Mouse (Mus musculus) left cerebral cortex, adult 2 months (tissue): ENCODE measurements around the gene Plcb1. TPM values are rescaled to one million over a fixed set of nuclear protein-coding genes. Genes with fewer than 3 reads are reported as not detected.

Experiments
- DNase-seq, 2 experiments: peaks; one replicate each; pipeline ENCODE4 v3.0.0; 2021 to 2022; ENCODE audit warnings: low spot score in 2 of 2, mixed read lengths in 1 of 2; ENCODE audit errors: extremely low spot score in 1 of 2
- H3K27ac ChIP-seq: fragments of 200-600 bp; 2 replicates; pipeline ENCODE4 v1.8.1; 2022
- H3K4me3 ChIP-seq: fragments of 200-600 bp; 2 replicates; pipeline ENCODE4 v1.8.1; 2022
- CTCF ChIP-seq: fragments of 200-600 bp; IDR thresholded peaks from 2 replicates; pipeline ENCODE4 v1.8.1; 2022; ENCODE audit warnings: antibody characterized with exemption, mild to moderate bottlenecking, moderate library complexity
- intact Hi-C: fragments of 180-260 bp; cut with DNase I; formaldehyde crosslinking; loops from one replicate; pipeline ENCODE4 v1.15.1; 2025
- total RNA-seq, 2 experiments: library from RNA; stranded (reverse); gene quantifications; 2 replicates each; pipeline ENCODE4 v1.2.3; 2021

Gene Plcb1
- total RNA-seq, 2 experiments from 2014 or later: 183 to 185 TPM

GRCm38 (mm10) chr2:135051540-135052288, 265.8 kb downstream of the Plcb1 start:
- H3K4me3 ChIP-seq: no peak overlapping the region
- no peak for TF ChIP-seq CTCF
- intact Hi-C loops: no loop called here

GRCm38 (mm10) chr2:135053391-135053790, 267.5 kb downstream of the Plcb1 start:
- intact Hi-C loops: no loop called here
- no peak overlapping the region for H3K27ac ChIP-seq
- H3K4me3 ChIP-seq: no peak overlapping the region
- no peak for TF ChIP-seq CTCF
- no peak for DNase-seq

More at GRCm38 (mm10) chr2:135051540-135052288, 265.8 kb downstream of the Plcb1 start:
- DNase-seq: no peak
- no peak overlapping the region for H3K27ac ChIP-seq

GRCm38 (mm10) chr2:135067419-135067818, 281.6 kb downstream of the Plcb1 start:
- intact Hi-C loops: no loop called here
- Histone ChIP-seq H3K27ac (no peak overlapping the region), H3K4me3 (no peak overlapping the region)
- TF ChIP-seq CTCF: no peak
- DNase-seq: no peak

- intact Hi-C loops: no loop called here
- DNase-seq: no peak
Measured at GRCm38 (mm10) chr2:135071349-135071748, 285.5 kb downstream of the Plcb1 start.

GRCm38 (mm10) chr2:135072503-135072902, 286.6 kb downstream of the Plcb1 start:
- no peak for DNase-seq

More at GRCm38 (mm10) chr2:135071349-135071748, 285.5 kb downstream of the Plcb1 start:
- H3K27ac ChIP-seq: no peak overlapping the region
- no peak overlapping the region for H3K4me3 ChIP-seq
- TF ChIP-seq CTCF: no peak

GRCm38 (mm10) chr2:135073014-135073413, 287.1 kb downstream of the Plcb1 start:
- Histone ChIP-seq H3K4me3 (no peak overlapping the region), H3K27ac (no peak overlapping the region)
- intact Hi-C loops: no loop called here
- TF ChIP-seq CTCF: no peak
- DNase-seq: no peak

More at GRCm38 (mm10) chr2:135072503-135072902, 286.6 kb downstream of the Plcb1 start:
- no peak for TF ChIP-seq CTCF
- intact Hi-C loops: no loop called here
- H3K27ac ChIP-seq: no peak overlapping the region
- H3K4me3 ChIP-seq: no peak overlapping the region

GRCm38 (mm10) chr2:135075375-135075774, 289.5 kb downstream of the Plcb1 start:
- no peak overlapping the region for H3K4me3 ChIP-seq
- intact Hi-C loops: no loop called here
- H3K27ac ChIP-seq: no peak overlapping the region
- no peak for TF ChIP-seq CTCF
- no peak for DNase-seq

GRCm38 (mm10) chr2:135092588-135093162, 306.8 kb downstream of the Plcb1 start:
- no peak for TF ChIP-seq CTCF
- intact Hi-C loops: no loop called here
- Histone ChIP-seq H3K4me3 (no peak overlapping the region), H3K27ac (no peak overlapping the region)
- no peak for DNase-seq

- H3K4me3 ChIP-seq: no peak overlapping the region
- H3K27ac ChIP-seq: no peak overlapping the region
- TF ChIP-seq CTCF: no peak
- no peak for DNase-seq
- intact Hi-C loops: no loop called here
Measured at GRCm38 (mm10) chr2:135101292-135101691, 315.4 kb downstream of the Plcb1 start.

- Histone ChIP-seq H3K27ac (no peak overlapping the region), H3K4me3 (no peak overlapping the region)
- intact Hi-C loops: no loop called here
- TF ChIP-seq CTCF: no peak
- DNase-seq: no peak
Measured at GRCm38 (mm10) chr2:135101943-135102342, 316.1 kb downstream of the Plcb1 start.

- intact Hi-C loops: no loop called here
- no peak for DNase-seq
- Histone ChIP-seq H3K4me3 (no peak overlapping the region), H3K27ac (no peak overlapping the region)
- no peak for TF ChIP-seq CTCF
Measured at GRCm38 (mm10) chr2:135106649-135107048, 320.8 kb downstream of the Plcb1 start.

- TF ChIP-seq CTCF: no peak
- H3K27ac ChIP-seq: no peak overlapping the region
- no peak overlapping the region for H3K4me3 ChIP-seq
- DNase-seq: no peak
- intact Hi-C loops: no loop called here
Measured at GRCm38 (mm10) chr2:135108607-135109006, 322.7 kb downstream of the Plcb1 start.
